Mouse (Mus musculus): Measurements from ENCODE around the gene Fxyd6. TPM values are rescaled to one million over a fixed set of nuclear protein-coding genes. Genes with fewer than 3 reads are reported as not detected.

Gene Fxyd6
- polyA plus RNA-seq, 1 experiment from 2014 or later, result 34.9 TPM

GRCm38 (mm10) chr9:45440083-45440784, 70.2 kb downstream of the Fxyd6 start:
- H3K4me1 ChIP-seq (ENCODE audit: control insufficient read depth, insufficient read depth, low read length), result no peaks in the 10 kb centered on the region
- WGBS, result 74% methylated on average over 16 of the region's 16 CpGs
- no peak overlapping the region for H3K4me3 ChIP-seq (ENCODE audit: low read length)
- H3K9me3 ChIP-seq (replicated peaks; ENCODE audit: control insufficient read depth, low read length), result no peaks in the 10 kb centered on the region
- no peaks in the 10 kb centered on the region for H3K36me3 ChIP-seq (ENCODE audit: control insufficient read depth, insufficient read depth)
- H3K27ac ChIP-seq (ENCODE audit: low read length), result no peak overlapping the region
- H3K4me2 ChIP-seq (ENCODE audit: low read depth, low read length), result no peak overlapping the region
- no peak for ATAC-seq (replicated peaks; ENCODE audit: extremely low read depth, insufficient read depth, low FRiP score)
- no peak overlapping the region for H3K9ac ChIP-seq (ENCODE audit: low read length)
- H3K27me3 ChIP-seq (ENCODE audit: control insufficient read depth, insufficient read depth, low read length), result peaks cover 5% of the 10 kb centered on the region; the same call in 1 of the 2 replicates

GRCm38 (mm10) chr9:45444251-45444798, 74.3 kb downstream of the Fxyd6 start:
- no peak overlapping the region for H3K9ac ChIP-seq (ENCODE audit: low read length)
- H3K27me3 ChIP-seq (ENCODE audit: control insufficient read depth, insufficient read depth, low read length), result peaks cover 21% of the 10 kb centered on the region
- no peak for ATAC-seq (replicated peaks; ENCODE audit: extremely low read depth, insufficient read depth, low FRiP score)
- no peak overlapping the region for H3K27ac ChIP-seq (ENCODE audit: low read length)
- H3K4me2 ChIP-seq (ENCODE audit: low read depth, low read length), result no peak overlapping the region
- H3K4me3 ChIP-seq (ENCODE audit: low read length), result no peak overlapping the region
- no peaks in the 10 kb centered on the region for H3K36me3 ChIP-seq (ENCODE audit: control insufficient read depth, insufficient read depth)
- 75% methylated on average over 5 of the region's 5 CpGs for WGBS
- no peaks in the 10 kb centered on the region for H3K4me1 ChIP-seq (ENCODE audit: control insufficient read depth, insufficient read depth, low read length)
- no peaks in the 10 kb centered on the region for H3K9me3 ChIP-seq (replicated peaks; ENCODE audit: control insufficient read depth, low read length)

Other genes starting within 250 kb of the Fxyd6 start
- 0.75 and 1.6 TPM in 2 replicates for gene Scn4b, start 231.8 kb upstream of the Fxyd6 start, polyA plus RNA-seq (2015; fragmentation: Nextera tagmentation; extraction: Ambion mirVana)
- 0.13 TPM in 1 of 2 replicates, not detected in the other for gene BC049352, start 188.2 kb upstream of the Fxyd6 start, polyA plus RNA-seq (2015; fragmentation: Nextera tagmentation; extraction: Ambion mirVana)
- gene Tmprss4, start 166.1 kb upstream of the Fxyd6 start, polyA plus RNA-seq (2015; fragmentation: Nextera tagmentation; extraction: Ambion mirVana), result 0.79 and 1.4 TPM in 2 replicates
- 1.2 and 1.7 TPM in 2 replicates for gene Il10ra, start 101.0 kb upstream of the Fxyd6 start, polyA plus RNA-seq (2015; fragmentation: Nextera tagmentation; extraction: Ambion mirVana)
- 0.16 and 0.20 TPM in 2 replicates for gene Tmprss13, start 51.1 kb upstream of the Fxyd6 start, polyA plus RNA-seq (2015; fragmentation: Nextera tagmentation; extraction: Ambion mirVana)
- gene Fxyd2, start 29.5 kb downstream of the Fxyd6 start, polyA plus RNA-seq (2015; fragmentation: Nextera tagmentation; extraction: Ambion mirVana), result 1.8 and 2.5 TPM in 2 replicates
- 0.35 and 0.54 TPM in 2 replicates for gene Dscaml1, start 56.4 kb downstream of the Fxyd6 start, polyA plus RNA-seq (2015; fragmentation: Nextera tagmentation; extraction: Ambion mirVana)